Mouse (Mus musculus) spleen, postnatal 4 days (tissue): ENCODE measurements around the gene Adamtsl5.

Experiments used
- DNase-seq, 2 experiments: peaks; one replicate each; pipeline ENCODE4 v3.0.0; 2022; ENCODE audit warnings: low spot score in 2 of 2

Adamtsl5 gene

GRCm38 (mm10) chr10:80348244-80348781, at the start of gene Adamtsl5:
Gene Adamtsl5 (minus strand): TSS chr10:80348412.
- DNase-seq = peak; percentile 76 to 90

- DNase-seq = no peak
Measured at GRCm38 (mm10) chr10:80397524-80398173, 49.4 kb upstream of the Adamtsl5 start.

- no peak for DNase-seq
Measured at GRCm38 (mm10) chr10:80396822-80397523, 48.8 kb upstream of the Adamtsl5 start.

DNA sequence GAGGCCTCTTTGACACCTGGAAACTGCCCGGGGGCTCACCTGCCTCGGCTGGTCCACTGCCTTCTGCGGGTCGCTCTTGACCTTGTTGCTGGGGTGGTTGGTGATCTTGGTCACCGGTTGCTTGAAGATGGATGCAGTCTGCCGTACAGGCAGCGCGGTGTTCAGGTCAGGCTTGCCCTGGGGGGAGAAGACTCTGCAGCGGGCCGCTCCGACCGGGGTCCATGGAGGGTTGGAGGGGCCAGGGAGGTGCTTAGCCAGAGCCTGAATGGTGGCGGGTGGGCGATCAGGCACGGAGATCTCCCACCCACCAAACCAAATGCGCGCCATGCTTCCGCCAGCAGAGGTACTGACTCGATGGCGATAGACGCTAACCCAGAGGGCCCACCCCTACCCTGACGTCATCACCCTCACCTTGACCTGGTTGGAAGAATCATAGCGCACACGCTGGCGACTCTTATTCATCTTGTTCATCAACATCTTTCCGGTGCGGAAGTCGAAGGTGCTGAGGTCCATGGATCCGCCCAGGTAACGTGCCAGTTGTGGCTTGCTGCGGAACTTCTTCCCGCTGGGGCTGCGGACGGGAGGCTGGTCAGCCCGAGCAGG, 46.9 kb upstream of the Adamtsl5 start:
- no peak for DNase-seq

DNA sequence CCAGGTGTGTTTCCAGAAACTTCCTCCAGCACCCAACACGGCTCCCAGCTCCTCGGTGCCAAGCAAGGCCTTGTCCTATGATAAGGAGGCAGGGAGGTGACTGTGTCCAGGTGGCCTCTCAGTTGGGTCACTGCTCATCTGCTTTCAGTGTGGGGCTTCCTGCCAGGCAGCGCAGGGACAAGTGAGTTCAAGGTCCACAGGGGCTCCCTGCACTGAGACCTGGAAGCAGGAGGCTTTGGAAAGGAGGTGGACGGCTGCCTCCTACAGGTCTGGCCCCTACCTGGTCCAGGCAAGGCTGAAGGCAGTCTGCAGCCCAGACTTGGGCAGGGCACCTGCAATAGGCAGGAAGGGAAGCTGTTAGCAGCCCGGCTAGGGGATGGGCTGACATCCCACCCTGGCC, 44.5 kb upstream of the Adamtsl5 start:
- no peak for DNase-seq

- no peak for DNase-seq
Measured at GRCm38 (mm10) chr10:80390697-80391096, 42.5 kb upstream of the Adamtsl5 start.

GRCm38 (mm10) chr10:80389185-80389708, 41.0 kb upstream of the Adamtsl5 start:
- no peak for DNase-seq

DNA sequence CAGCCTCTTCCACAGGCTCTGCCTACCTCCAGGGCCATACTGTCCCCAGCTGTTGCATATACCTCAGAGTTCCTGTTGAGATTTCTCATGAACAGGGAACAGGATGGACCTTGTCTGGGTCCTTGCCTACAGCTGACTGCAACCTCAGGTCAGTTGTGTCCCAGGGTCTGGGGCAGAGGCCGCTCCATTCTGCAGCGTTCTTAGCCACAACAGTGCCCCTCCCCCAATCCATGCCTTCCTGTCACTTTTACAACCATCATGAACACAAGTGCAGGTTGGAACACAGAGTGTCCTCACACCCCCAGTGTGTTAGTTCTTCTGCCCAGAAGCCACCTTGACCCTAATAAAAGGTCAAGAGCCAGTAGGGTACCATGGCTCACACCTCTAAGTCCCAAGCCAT, 40.5 kb upstream of the Adamtsl5 start:
- no peak for DNase-seq

GRCm38 (mm10) chr10:80387522-80387959, 39.3 kb upstream of the Adamtsl5 start, which contains the start of gene Mex3d:
Gene Mex3d (minus strand): TSS chr10:80387659.
- peak; percentile 84 to 94 for DNase-seq

DNA sequence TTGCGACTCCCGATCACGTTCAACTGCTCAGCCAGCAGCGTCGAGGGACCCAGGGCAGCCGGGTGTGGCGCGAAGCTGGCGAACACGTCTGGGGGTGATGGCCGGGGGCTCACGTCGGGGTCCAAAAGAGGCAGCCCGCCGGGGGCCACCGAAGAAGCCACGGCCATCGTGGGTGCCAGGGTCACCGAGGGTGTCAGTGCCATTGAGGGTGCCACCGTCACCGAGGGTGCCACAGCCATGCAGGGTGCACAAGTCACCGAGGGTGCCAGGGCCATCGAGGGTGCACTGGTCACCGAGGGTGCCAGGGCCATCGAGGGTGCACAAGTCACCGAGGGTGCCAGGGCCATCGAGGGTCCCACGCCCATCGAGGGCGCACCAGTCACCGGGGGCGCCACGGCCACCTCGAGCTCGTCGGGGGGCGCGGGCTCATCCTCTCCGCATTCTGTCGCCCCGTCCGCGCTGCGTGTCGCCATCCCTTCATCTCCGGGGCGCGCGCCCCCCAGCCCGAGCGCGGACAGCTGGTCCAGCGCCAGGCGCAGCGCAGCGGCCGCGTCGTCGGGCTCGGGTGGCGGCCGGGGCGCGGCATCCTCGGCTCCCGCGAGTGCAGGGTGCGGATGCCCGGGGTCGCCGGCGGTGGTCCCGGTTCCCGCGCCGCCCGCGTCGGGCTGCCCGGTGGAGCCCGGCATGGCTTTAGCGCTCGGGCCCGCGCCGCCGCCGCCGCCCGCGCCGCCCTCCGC, 38.7 kb upstream of the Adamtsl5 start:
- DNase-seq = no peak

- DNase-seq = no peak
Measured at GRCm38 (mm10) chr10:80385811-80386734, 37.9 kb upstream of the Adamtsl5 start.

DNA sequence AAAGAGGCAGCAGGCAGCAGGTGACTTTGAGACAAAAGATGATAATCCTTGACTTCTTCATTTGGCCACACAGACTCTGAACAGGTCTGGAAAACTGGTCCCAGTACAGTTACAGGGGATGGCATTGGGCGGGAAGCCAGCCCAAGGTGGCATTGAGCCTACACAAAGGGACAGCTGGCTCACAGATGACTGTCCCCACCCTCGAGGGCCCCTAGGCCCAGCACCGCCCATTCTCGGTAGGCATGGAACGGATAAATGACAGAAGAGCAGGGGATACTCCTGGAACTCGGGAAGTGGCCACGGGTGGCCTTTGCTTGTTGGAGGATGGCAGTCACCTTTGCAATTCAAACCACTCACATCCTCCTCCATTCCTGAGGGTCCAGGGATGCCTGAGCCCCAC, 37.1 kb upstream of the Adamtsl5 start:
- DNase-seq = no peak

GRCm38 (mm10) chr10:80384709-80385108, 36.5 kb upstream of the Adamtsl5 start:
- peak in 1 of 2 experiments; percentile 49 for DNase-seq

DNA sequence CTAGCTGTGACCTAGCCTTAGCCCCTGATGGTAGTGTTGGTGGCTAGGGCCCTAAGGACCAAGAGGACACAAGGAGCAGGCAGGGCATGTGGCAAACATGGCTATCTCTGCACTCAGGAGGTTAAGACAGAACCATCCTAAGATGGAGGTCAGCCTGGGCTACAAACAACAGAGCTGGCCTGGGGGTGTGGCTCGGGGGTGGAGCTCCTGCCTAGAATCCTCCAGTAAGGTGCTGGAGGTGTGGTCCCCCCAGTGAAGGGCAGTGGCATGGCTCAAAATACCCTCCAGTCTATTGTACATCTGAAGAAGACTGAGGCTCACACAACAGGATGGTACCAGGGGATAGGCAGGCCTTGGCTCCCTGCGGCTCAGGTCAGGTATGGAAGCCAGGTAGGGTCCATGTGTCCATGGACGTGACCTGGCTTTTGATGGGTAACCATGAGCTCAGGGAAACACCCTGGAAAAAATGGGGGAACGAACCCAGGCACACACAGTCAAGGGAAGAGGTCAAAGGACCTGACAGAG, 36.0 kb upstream of the Adamtsl5 start:
- DNase-seq = no peak

DNA sequence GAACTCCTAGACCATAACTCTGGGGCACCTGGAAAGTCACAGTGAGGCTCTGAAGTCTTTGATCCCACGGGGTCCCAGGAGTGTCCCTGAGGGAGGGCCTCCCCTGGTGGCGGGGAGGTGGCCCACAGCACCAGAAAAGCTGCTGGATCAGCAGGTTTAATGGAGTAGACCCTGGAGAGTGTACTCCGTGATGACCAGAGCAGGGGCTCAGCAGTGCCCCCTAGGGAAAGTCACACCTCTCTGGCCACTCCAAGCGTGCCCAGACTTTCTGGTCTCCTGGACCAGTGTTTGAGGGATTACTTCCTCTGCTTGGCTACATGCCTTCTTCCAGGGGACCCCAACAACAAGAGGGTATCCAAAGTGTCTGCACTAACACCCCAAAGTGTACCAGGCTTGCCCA, 35.2 kb upstream of the Adamtsl5 start:
- no peak for DNase-seq

DNA sequence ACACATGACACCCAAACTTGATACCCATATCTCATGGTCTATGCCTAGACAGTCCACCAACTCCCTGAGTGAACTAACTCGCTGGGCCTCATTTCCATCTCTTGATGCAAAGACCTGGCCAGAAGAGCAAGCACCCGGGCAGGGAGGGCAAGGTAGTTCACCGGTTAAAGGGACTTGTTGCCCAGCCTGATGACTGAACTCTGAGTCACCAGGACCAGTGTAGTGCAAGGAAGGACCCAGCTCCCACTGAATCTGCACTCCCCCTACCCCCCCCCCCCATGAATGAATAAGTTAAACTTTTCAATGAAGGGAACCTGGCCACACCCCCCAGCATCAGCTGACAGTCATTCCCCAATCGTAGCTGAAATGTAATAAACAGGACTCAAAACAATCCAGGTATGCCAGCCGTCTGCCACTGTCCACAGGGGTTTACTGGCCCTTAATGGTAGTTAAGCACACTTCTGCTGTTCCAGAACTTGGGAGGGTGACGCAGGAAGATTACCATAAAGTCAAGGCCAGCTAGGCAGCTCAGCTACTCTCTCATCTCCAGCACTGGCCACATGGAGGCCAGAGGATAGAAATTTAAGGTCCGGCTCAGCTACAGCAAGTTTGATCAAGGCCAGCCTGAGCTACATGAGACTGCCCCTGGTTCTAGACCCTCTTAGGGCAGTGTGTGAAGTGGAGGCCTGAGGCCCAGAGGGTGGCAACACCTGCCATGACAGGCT, 34.6 kb upstream of the Adamtsl5 start:
- DNase-seq = no peak

DNA sequence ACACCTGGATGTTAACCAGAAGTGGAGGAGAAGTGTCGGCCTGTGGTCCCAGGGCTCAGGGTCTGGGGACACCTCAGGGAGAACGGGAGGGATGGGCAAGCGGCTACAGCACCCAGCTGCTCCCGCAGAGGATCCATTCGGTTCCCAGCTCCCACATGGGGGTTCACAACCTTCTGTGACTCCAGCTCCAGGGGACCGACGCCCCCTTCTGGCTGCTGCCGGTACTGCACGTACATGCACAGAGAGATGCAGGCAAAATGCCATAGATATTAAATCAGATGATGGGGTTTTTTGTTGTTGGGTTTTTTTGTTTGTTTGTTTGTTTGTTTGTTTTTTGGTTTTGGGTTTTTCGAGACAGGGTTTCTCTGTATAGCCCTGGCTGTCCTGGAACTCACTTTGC, 29.5 kb upstream of the Adamtsl5 start:
- peak; percentile 52 to 84 for DNase-seq

GRCm38 (mm10) chr10:80376160-80376559, 27.9 kb upstream of the Adamtsl5 start:
- DNase-seq = peak; percentile 91 to 98

DNA sequence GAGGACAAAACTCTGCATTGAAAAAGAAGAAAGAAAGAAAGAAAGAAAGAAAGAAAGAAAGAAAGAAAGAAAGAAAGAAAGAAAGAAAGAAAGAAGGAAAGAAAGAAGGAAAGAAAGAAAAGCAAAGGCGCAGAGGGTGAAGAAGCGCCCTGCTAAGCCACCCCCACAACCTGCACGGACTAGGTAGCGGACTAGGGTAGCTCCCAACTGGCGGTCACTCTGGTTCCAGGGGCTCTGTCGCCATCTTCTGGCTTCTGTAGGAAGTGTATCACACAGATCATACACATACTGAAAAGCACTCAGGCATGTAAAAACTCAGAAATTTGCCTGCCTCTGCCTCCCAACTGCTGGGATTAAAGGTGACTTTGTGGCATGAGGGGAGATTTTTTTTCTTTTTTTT, 25.9 kb upstream of the Adamtsl5 start:
- peak; percentile 83 to 90 for DNase-seq

- no peak for DNase-seq
Measured at GRCm38 (mm10) chr10:80372706-80373105, 24.5 kb upstream of the Adamtsl5 start.
